Mouse (Mus musculus) gastrocnemius, postnatal 25 days (tissue): ENCODE results near the gene 1700001P01Rik. TPM values are rescaled to one million over a fixed set of nuclear protein-coding genes. Genes with fewer than 3 reads are reported as not detected.

ENCODE experiments used
- DNase-seq: peaks from one replicate; pipeline ENCODE4 v3.0.0; 2022
- long read RNA-seq, 2 experiments: library from polyadenylated mRNA; stranded (forward); transcript quantifications; one replicate each; pipeline ENCODE4 v2.0.0; 2021
- total RNA-seq, 2 experiments: library from RNA; stranded (reverse); gene quantifications; 1 replicate in 1 of 2; 2 replicates in 1 of 2; pipeline ENCODE4 v1.2.3; 2021

Gene 1700001P01Rik
- total RNA-seq = not detected
- long read RNA-seq, experiment 1 = 0 reads
- long read RNA-seq, experiment 2 = 0 reads

DNA sequence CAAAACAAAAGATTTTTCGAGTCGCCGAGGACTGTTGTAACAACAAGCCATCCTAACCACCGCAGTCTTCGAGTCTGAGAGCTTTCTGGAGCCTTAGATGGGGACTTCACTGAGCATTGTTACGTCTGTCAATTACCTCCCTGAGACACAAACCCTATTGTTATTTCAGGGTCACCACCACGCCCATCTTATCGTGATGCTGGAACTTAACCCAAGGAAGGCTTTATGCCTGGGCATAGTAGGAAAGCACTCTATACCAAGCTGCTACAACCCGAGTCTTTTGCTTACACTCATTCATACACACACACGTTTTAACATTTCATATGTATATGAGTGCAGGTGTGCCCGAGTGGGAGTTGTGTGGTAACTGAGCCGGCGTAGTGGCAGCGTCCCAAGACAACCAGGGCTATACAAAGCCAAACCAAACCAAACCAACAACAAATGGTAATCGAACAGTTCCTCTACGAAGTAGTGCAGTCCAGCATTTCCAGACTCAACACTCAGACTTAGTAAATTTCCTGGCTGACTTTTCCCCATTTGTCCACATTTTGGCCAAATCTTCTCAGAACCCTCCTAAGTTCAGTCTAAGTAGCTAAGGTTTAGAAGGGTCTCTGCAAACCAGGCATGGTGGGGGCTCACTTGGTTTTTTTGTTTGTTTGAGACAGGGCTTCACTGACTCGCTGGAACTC, at the start of gene 1700001P01Rik:
1700001P01Rik (minus strand) TSS at position 111 of the 689 bp plus-strand sequence.
- no peak for DNase-seq

DNA sequence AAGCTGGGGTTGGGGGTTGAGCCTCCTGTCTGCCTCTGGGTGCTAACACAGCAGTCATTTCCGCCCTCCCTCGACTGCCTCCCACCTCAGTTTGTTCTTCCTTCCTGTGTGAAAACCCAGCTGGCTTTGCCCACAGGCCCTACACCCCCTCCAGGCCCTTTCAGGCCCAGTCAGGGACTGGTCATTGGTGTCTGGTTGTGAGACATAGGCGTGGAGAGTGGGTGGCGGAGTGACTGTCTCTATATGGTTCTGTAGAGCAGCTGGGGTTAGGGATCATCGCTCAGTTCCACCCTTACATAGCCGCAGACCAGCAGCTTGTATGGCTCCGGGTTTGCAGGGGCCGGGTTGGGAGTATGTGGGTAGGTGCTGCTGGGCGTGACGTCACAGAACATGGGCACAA, 49.6 kb upstream of the 1700001P01Rik start:
- DNase-seq = no peak

DNA sequence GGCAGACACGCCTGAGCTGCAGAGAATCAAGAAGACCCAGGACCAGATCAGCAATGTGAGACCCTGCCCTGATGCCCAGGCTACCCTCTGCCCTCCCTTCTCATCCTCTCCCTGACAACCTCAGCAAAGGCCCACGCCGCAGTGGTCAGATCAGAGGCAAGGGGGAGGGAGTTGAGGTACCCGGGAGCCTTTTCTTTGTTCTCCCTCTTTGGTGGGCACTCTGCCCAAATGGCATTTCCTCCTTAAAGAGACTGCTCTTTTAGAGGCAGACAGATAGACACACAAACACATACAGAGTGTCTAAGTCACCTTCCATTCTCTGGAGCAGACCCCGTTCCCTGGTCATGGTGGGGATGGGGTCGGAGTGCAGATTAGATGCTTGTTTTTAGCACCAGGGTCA, 49.2 kb upstream of the 1700001P01Rik start:
- DNase-seq = no peak

DNA sequence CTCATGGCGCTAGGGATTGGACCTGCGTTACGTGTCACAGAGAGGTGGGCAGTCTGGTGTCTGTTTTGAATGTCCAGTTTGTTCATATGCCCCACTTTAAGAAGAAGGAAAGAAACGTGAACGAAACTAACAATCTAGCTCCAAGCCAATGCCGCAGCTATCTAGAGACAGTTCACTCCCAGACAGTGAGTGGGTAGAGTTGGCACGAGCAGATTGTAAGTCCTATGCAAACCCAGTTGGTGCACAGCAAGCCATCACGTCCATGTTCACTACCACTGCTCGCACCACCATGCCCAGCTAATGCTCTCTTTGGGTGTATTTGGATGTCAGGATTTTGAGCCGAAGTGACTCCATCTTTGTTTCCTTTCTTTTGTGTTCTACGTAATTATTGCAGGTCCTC, 48.5 kb upstream of the 1700001P01Rik start:
- no peak for DNase-seq

DNA sequence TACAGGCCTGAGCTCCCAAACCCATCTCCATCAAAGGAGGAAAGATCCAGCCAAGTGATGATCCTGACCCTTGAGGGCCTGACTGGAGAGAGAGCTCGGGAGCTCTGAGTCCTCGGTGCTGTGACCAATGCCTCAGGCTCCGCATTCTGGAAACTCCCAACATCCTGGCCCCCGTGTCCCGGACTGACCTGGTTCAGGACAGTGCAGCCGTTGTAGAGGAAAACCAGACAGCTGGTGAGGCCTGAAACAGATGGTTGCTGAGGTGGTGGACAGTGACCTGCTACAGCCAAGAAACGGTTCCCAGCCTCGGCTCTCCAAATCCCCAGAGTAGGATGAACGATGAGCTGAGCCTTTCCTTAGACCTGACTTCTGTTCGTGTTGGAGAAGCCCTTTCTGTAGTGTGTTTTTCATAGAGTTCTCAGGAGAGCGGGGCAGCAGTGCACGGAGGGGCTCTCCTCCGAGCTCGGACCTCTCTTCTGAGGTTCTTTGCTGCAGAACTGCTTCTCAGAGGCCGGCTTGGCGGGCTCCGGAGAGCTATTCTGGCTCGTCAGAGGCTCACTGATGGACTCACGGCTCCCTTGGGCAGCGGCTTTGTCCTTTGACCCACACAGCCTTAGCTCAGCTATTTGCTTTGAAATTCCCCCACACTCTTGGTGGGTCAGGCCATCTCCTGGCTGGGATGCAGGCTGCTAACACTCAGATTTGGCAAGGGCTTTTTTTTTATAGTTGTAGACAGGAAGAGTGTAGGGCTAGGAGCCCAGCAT, 47.3 kb upstream of the 1700001P01Rik start:
- DNase-seq = peak; percentile 81

DNA sequence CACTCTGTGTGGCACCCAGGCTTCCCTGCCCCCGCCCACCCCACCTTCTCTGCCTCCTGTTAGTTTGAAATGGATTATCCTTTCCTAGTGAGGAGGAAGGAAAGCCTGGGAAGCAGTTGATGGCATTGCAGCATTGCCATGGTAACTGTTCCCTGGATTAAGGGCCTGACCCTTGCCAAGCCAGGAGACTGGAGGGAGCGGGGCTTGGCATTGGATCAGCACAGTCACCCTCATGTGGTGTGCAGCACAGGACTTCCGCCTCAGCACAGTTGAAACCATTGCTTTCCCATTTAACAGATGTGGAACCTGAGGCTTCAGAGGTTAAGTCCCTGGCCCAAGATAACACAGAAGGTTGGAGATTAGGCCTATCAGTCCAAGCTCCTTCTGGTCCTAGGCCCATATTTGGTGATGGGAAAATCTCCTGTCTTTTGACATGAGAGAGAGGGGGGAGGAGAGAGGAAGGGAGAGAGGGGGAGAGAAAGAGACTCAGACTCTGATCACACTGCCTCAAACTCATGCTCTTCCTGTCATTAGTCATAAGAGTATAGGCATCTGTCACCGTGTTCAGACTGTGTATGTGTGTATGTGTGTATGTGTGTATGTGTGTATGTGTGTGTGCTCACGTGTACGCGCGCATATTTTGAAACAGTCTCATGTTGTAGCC, 45.8 kb upstream of the 1700001P01Rik start:
- DNase-seq = no peak

DNA sequence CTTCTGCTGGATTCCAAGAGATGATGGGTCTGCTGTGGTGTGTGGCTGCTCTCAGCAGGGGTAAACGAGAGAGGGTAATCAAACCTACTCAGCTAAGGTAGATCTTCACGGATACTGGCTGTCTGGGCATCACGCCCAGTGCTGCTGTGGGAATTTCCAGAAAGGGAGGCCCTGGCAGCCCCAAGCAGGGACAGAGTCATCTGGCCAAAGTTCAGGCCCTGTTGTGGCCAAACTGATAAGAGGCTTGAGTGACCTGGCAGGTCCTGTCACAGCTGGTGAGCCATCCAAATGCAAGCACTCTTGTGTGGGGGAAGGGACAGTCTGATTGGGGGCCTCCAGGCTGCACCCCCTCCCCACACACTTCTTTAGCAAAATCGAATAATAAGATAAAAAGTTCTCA, 45.1 kb upstream of the 1700001P01Rik start:
- peak; percentile 72 for DNase-seq

GRCm38 (mm10) chr11:97819923-97820322, 44.2 kb upstream of the 1700001P01Rik start:
- DNase-seq = peak; percentile 36

- DNase-seq = no peak
These were observed 43.4 kb upstream of the 1700001P01Rik start for GRCm38 (mm10) chr11:97819102-97819501.

DNA sequence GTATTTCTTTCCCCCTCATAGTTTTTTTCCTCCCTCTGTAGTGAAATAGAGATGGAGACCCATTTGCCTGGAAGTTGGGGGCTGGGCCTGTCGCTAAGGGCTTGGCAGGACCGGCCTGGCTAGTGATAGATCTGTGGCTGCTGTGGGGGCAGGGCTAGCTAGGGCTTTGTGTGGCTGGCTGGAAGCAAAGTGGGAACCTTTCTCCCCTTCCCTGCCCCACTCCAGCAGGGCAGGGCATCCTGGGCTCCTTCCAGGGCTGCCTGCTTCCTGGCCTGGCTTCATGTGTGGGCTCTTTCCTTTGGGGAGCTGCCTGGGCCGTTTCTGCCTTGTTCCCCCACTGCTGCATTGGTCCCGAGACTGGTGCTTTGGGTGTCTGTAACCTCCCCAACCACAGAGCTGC, 42.9 kb upstream of the 1700001P01Rik start:
- peak; percentile 43 for DNase-seq

- DNase-seq = no peak
These were observed 42.3 kb upstream of the 1700001P01Rik start for GRCm38 (mm10) chr11:97818003-97818402.

DNA sequence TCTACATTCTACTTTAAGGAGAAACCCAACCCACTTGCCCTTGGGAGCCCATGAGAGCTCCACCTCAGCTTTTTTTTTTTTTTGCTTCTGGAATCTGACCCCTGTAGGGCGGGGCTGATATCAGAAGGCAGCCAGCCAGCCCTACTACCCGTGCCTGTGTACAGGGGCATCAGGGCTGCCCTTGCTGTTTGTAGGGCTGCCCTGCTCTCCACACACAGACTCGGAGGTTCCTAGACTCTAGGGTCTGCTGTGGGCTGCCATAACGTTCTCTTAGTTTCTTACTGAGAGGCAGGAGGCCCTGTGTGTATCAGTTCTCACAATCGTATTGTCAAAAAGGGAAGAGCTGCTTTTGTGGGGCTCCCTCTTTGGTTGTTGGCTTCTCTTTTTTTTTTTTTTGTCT, 41.7 kb upstream of the 1700001P01Rik start:
- DNase-seq = peak; percentile 40

DNA sequence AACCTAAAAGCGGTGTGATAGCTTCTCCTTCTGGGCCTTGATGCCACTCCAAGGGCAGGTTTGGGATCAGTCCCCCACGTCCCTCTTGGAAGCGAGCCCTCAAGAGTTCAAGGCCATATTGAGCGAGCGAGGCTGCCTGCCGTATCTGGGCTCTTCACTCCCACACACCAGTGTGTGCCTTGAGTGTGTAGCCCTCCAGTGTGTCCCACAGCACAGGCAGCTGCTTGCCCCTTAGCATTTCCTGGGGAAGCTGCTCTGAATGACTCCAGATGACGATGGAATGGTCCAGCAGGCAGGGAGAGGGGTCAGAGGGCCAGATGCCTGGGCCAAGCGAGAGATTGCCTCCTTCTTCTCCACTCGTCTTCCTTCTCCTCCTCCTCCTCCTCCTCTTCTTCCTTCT, 41.2 kb upstream of the 1700001P01Rik start:
- DNase-seq = no peak

DNA sequence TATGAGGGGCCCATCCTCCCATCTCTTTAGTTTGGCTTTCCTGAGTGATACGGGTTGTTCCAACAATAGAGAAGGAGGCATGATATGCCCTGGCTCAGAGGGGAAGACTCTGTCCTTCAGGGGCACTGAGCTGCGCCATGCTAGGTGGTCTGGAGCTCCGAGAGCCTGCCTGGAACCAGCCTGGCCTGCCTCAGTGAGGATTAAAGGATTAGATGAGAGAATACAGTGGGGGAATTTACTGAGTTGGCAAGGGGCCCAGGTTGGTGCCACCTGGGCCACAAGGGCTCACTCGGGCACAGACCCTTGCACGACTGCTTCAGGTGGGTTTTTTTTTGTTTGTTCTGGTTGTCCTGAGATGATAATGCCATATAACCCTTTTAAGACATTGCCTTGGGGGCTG, 40.5 kb upstream of the 1700001P01Rik start:
- DNase-seq = no peak

DNA sequence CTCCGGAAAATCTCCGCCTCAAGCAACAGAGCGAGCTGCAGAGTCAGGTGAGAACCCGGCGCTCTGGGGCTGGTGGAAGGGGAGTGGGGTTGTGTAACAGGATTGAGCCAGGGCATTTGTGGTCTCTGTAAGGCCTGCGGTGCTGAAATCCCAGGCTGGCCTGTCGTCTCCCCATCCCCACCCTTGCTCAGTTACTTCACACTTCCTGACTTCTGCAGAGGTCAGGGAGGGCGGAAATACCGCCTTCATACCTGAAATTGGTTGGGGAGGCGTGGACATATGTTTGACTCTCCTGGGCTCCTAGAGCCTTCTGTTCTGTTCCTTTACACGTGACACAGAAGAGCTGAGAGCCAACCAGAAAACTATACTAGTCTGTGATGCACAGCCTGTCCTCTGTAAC, 40.0 kb upstream of the 1700001P01Rik start:
- no peak for DNase-seq

GRCm38 (mm10) chr11:97813746-97814515, 38.2 kb upstream of the 1700001P01Rik start:
- DNase-seq = no peak

DNA sequence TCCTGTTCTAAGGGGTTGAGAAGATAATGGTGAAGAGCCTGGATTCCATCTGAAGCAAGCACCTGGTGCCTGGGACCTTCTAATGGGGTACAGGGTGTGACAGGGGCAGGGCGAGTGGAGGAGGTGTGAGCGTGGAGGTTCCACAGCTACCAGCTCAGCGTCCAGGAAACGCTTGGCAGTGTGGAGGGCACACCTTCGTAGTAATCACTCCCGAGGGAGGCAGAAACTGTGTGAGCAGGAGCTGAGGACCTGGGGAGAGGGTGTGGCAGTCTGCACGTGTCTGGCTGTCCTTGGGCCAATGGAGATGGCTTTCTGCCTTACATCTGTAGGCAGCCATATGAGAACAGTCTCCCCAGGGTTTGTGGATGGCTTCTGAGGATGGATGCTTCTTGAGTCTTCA, 37.4 kb upstream of the 1700001P01Rik start:
- no peak for DNase-seq

GRCm38 (mm10) chr11:97812491-97812921, 36.8 kb upstream of the 1700001P01Rik start:
- DNase-seq = no peak

DNA sequence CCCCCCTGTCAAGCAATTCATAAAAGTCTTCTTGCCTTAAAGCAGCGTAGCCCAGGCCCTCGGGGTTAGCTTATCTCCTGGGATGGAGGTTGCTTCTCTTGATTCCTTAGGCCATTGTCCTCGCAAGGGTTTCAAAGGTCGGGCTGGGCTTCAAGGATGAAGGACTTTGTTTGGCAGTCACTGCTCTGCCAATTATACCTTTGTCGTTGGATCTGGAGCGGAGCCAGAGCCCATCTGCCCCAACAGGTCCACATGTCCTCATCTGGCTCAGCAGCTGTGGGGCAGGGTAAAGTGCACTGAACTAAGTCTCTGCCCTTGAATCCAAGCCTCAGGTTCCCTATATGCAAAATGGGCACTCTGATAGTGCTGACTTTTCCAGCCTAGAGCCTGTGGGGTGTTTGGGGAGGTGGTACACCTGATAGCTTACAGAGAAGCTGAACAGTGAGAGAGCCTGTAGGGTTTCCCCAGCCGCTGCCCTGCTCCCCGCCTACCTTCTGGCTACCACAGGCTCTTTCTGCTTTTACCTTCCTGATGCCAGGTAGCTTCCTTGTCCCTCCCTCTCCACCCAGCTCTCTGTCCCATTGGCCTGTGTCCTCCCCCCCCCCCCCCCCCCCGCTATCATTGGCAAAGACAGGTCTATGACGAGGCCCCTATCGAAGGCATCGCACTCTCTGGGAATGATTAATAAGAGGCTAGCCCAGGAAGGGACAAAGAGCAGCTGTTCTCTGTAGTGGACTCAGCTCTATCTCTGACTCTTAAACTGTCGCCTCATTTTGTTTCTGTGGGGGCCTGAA, 36.0 kb upstream of the 1700001P01Rik start:
- no peak for DNase-seq

DNA sequence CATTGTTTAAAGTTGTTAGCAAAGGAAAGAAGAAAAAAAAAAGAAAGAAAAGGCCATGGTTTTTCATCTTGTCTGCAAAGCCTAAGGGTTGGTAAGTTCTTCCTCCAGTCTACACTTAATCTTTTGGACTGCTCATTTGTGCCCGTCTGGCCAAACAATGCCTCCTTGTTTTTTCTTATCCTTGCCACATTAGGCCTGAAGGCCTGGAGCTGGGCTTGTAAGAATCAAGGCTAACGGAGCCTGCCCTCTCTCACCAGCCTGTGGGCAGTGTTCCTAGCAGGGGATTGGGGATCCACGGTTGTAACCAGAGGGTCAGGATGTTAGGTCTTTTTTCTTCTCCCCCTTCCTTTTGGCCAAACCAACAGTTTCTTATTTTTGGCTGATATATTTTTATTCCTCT, 35.3 kb upstream of the 1700001P01Rik start:
- no peak for DNase-seq

DNA sequence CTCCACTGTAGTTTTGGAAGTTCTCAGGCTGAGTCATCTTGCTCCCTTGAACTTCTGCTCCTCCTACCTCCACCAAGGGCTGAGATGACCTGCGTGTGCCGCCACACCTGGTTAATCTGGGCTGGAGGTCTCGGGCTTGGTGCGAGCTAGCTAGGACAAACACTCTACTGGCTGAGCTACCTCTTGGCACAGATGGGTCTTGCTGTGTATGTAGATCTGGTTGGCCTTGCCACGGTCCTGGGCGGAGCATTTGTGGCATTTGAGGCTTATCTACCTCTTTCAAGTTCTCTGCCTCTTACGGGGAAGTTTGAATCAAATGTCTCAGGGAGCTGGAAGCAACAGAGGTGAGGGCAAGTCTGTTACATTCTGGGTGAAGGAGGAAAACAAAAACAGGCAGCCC, 34.6 kb upstream of the 1700001P01Rik start:
- no peak for DNase-seq
